Mouse (Mus musculus): ENCODE data around the gene Nsg2. TPM values are rescaled to one million over a fixed set of nuclear protein-coding genes. Genes with fewer than 3 reads are reported as not detected.

The Nsg2 gene
- polyA plus RNA-seq, 1 experiment from 2014 or later, result 0.69 TPM

- Histone ChIP-seq H3K4me1 (replicated peaks; ENCODE audit: control insufficient read depth, insufficient read depth, low read length) (no peaks in the 10 kb centered on the region), H3K4me2 (no peak overlapping the region), H3K9ac (ENCODE audit: low read depth, low read length) (no peak overlapping the region), H3K9me3 (ENCODE audit: control insufficient read depth, low read length) (no peaks in the 10 kb centered on the region), H3K27me3 (replicated peaks; ENCODE audit: control insufficient read depth, insufficient read depth, low read length) (no peaks in the 10 kb centered on the region), H3K4me3 (ENCODE audit: low read depth, low read length) (no peak overlapping the region), H3K36me3 (ENCODE audit: control insufficient read depth, insufficient read depth, low read length) (no peaks in the 10 kb centered on the region), H3K27ac (ENCODE audit: low read depth, low read length) (no peak overlapping the region)
- whole genome bisulfite sequencing, result 57% methylated on average over 2 of the region's 2 CpGs
- DNase-seq (ENCODE audit: low spot score) (no peak), ATAC-seq (replicated peaks; ENCODE audit: low FRiP score) (no peak)
Measured at GRCm38 (mm10) chr11:32087376-32087775, 87.1 kb downstream of the Nsg2 start.

GRCm38 (mm10) chr11:32087779-32088442, 87.6 kb downstream of the Nsg2 start:
- WGBS, result 80% methylated on average over 9 of the region's 9 CpGs
- Histone ChIP-seq H3K27ac (ENCODE audit: low read depth, low read length) (no peak overlapping the region), H3K4me3 (ENCODE audit: low read depth, low read length) (no peak overlapping the region), H3K9me3 (ENCODE audit: control insufficient read depth, low read length) (no peaks in the 10 kb centered on the region), H3K4me1 (replicated peaks; ENCODE audit: control insufficient read depth, insufficient read depth, low read length) (no peaks in the 10 kb centered on the region), H3K4me2 (no peak overlapping the region), H3K27me3 (replicated peaks; ENCODE audit: control insufficient read depth, insufficient read depth, low read length) (no peaks in the 10 kb centered on the region), H3K36me3 (ENCODE audit: control insufficient read depth, insufficient read depth, low read length) (no peaks in the 10 kb centered on the region), H3K9ac (ENCODE audit: low read depth, low read length) (no peak overlapping the region)
- ATAC-seq (replicated peaks; ENCODE audit: low FRiP score) (no peak), DNase-seq (ENCODE audit: low spot score) (no peak)

- no peak overlapping the region for H3K9ac ChIP-seq (ENCODE audit: low read depth, low read length)
- 76% methylated on average over 4 of the region's 4 CpGs for WGBS
- no peak overlapping the region for H3K4me2 ChIP-seq
- no peak overlapping the region for H3K4me3 ChIP-seq (ENCODE audit: low read depth, low read length)
- H3K27ac ChIP-seq (ENCODE audit: low read depth, low read length), result no peak overlapping the region
- no peaks in the 10 kb centered on the region for H3K36me3 ChIP-seq (ENCODE audit: control insufficient read depth, insufficient read depth, low read length)
- no peaks in the 10 kb centered on the region for H3K4me1 ChIP-seq (replicated peaks; ENCODE audit: control insufficient read depth, insufficient read depth, low read length)
- H3K27me3 ChIP-seq (replicated peaks; ENCODE audit: control insufficient read depth, insufficient read depth, low read length), result no peaks in the 10 kb centered on the region
- ATAC-seq (replicated peaks; ENCODE audit: low FRiP score) (no peak), DNase-seq (ENCODE audit: low spot score) (no peak)
- no peaks in the 10 kb centered on the region for H3K9me3 ChIP-seq (ENCODE audit: control insufficient read depth, low read length)
Measured at GRCm38 (mm10) chr11:32095793-32096192, 95.5 kb downstream of the Nsg2 start.

GRCm38 (mm10) chr11:32096346-32096745, 96.1 kb downstream of the Nsg2 start:
- Histone ChIP-seq H3K4me2 (no peak overlapping the region), H3K36me3 (ENCODE audit: control insufficient read depth, insufficient read depth, low read length) (no peaks in the 10 kb centered on the region), H3K9ac (ENCODE audit: low read depth, low read length) (no peak overlapping the region), H3K9me3 (ENCODE audit: control insufficient read depth, low read length) (no peaks in the 10 kb centered on the region), H3K27me3 (replicated peaks; ENCODE audit: control insufficient read depth, insufficient read depth, low read length) (no peaks in the 10 kb centered on the region), H3K27ac (ENCODE audit: low read depth, low read length) (no peak overlapping the region), H3K4me3 (ENCODE audit: low read depth, low read length) (no peak overlapping the region), H3K4me1 (replicated peaks; ENCODE audit: control insufficient read depth, insufficient read depth, low read length) (no peaks in the 10 kb centered on the region; the same call in 1 of the 2 replicates)
- DNase-seq (ENCODE audit: low spot score), result no peak
- no peak for ATAC-seq (replicated peaks; ENCODE audit: low FRiP score)
- 72% methylated on average over 6 of the region's 6 CpGs for WGBS

GRCm38 (mm10) chr11:32101059-32101632, 100.9 kb downstream of the Nsg2 start:
- 61% methylated on average over 3 of the region's 3 CpGs for WGBS
- DNase-seq (ENCODE audit: low spot score), result no peak
- H3K9ac ChIP-seq (ENCODE audit: low read depth, low read length), result no peak overlapping the region
- no peaks in the 10 kb centered on the region for H3K36me3 ChIP-seq (ENCODE audit: control insufficient read depth, insufficient read depth, low read length)
- H3K4me2 ChIP-seq, result no peak overlapping the region
- no peak overlapping the region for H3K27ac ChIP-seq (ENCODE audit: low read depth, low read length)
- no peaks in the 10 kb centered on the region; the same call in 1 of the 2 replicates for H3K4me1 ChIP-seq (replicated peaks; ENCODE audit: control insufficient read depth, insufficient read depth, low read length)
- ATAC-seq (replicated peaks; ENCODE audit: low FRiP score), result no peak
- 0 out of 2 replicates have a peak, but pooled peaks cover 2% of the 10 kb centered on the region for H3K27me3 ChIP-seq (replicated peaks; ENCODE audit: control insufficient read depth, insufficient read depth, low read length)
- H3K4me3 ChIP-seq (ENCODE audit: low read depth, low read length), result no peak overlapping the region
- no peaks in the 10 kb centered on the region for H3K9me3 ChIP-seq (ENCODE audit: control insufficient read depth, low read length)

- no peaks in the 10 kb centered on the region for H3K36me3 ChIP-seq (ENCODE audit: control insufficient read depth, insufficient read depth, low read length)
- ATAC-seq (replicated peaks; ENCODE audit: low FRiP score) (no peak), DNase-seq (ENCODE audit: low spot score) (peak; percentile 35)
- no peaks in the 10 kb centered on the region; the same call in 1 of the 2 replicates for H3K4me1 ChIP-seq (replicated peaks; ENCODE audit: control insufficient read depth, insufficient read depth, low read length)
- peak overlapping the region; percentile 54 for H3K4me2 ChIP-seq
- H3K9me3 ChIP-seq (ENCODE audit: control insufficient read depth, low read length), result no peaks in the 10 kb centered on the region
- H3K27me3 ChIP-seq (replicated peaks; ENCODE audit: control insufficient read depth, insufficient read depth, low read length), result 0 out of 2 replicates have a peak, but pooled peaks cover 2% of the 10 kb centered on the region
- H3K4me3 ChIP-seq (ENCODE audit: low read depth, low read length), result no peak overlapping the region
- H3K27ac ChIP-seq (ENCODE audit: low read depth, low read length), result no peak overlapping the region
- WGBS, result 13% methylated on average over 12 of the region's 12 CpGs
- no peak overlapping the region for H3K9ac ChIP-seq (ENCODE audit: low read depth, low read length)
Measured at GRCm38 (mm10) chr11:32102976-32103375, 102.7 kb downstream of the Nsg2 start.

- no peaks in the 10 kb centered on the region; the same call in 1 of the 2 replicates for H3K4me1 ChIP-seq (replicated peaks; ENCODE audit: control insufficient read depth, insufficient read depth, low read length)
- no peak overlapping the region for H3K4me2 ChIP-seq
- WGBS, result 60% methylated on average over 9 of the region's 9 CpGs
- no peak for ATAC-seq (replicated peaks; ENCODE audit: low FRiP score)
- H3K27me3 ChIP-seq (replicated peaks; ENCODE audit: control insufficient read depth, insufficient read depth, low read length), result 0 out of 2 replicates have a peak, but pooled peaks cover 2% of the 10 kb centered on the region
- H3K36me3 ChIP-seq (ENCODE audit: control insufficient read depth, insufficient read depth, low read length), result no peaks in the 10 kb centered on the region
- no peak overlapping the region for H3K9ac ChIP-seq (ENCODE audit: low read depth, low read length)
- DNase-seq (ENCODE audit: low spot score), result no peak
- no peak overlapping the region for H3K27ac ChIP-seq (ENCODE audit: low read depth, low read length)
- H3K9me3 ChIP-seq (ENCODE audit: control insufficient read depth, low read length), result no peaks in the 10 kb centered on the region
- no peak overlapping the region for H3K4me3 ChIP-seq (ENCODE audit: low read depth, low read length)
Measured at GRCm38 (mm10) chr11:32104406-32105116, 104.3 kb downstream of the Nsg2 start.

- no peaks in the 10 kb centered on the region for H3K9me3 ChIP-seq (ENCODE audit: control insufficient read depth, low read length)
- no peaks in the 10 kb centered on the region for H3K36me3 ChIP-seq (ENCODE audit: control insufficient read depth, insufficient read depth, low read length)
- no peak overlapping the region for H3K4me3 ChIP-seq (ENCODE audit: low read depth, low read length)
- H3K4me2 ChIP-seq, result no peak overlapping the region
- 0 out of 2 replicates have a peak, but pooled peaks cover 2% of the 10 kb centered on the region for H3K27me3 ChIP-seq (replicated peaks; ENCODE audit: control insufficient read depth, insufficient read depth, low read length)
- ATAC-seq (replicated peaks; ENCODE audit: low FRiP score) (no peak), DNase-seq (ENCODE audit: low spot score) (no peak)
- H3K27ac ChIP-seq (ENCODE audit: low read depth, low read length), result no peak overlapping the region
- no peaks in the 10 kb centered on the region; the same call in 1 of the 2 replicates for H3K4me1 ChIP-seq (replicated peaks; ENCODE audit: control insufficient read depth, insufficient read depth, low read length)
- no peak overlapping the region for H3K9ac ChIP-seq (ENCODE audit: low read depth, low read length)
- WGBS, result 51% methylated on average over 10 of the region's 10 CpGs
Measured at GRCm38 (mm10) chr11:32105750-32106646, 105.7 kb downstream of the Nsg2 start.
